Mouse (Mus musculus): ENCODE data around the gene Acaca. TPM values are rescaled to one million over a fixed set of nuclear protein-coding genes. Genes with fewer than 3 reads are reported as not detected.

Gene Acaca
- polyA plus RNA-seq, 1 experiment = 34.5 TPM

DNA sequence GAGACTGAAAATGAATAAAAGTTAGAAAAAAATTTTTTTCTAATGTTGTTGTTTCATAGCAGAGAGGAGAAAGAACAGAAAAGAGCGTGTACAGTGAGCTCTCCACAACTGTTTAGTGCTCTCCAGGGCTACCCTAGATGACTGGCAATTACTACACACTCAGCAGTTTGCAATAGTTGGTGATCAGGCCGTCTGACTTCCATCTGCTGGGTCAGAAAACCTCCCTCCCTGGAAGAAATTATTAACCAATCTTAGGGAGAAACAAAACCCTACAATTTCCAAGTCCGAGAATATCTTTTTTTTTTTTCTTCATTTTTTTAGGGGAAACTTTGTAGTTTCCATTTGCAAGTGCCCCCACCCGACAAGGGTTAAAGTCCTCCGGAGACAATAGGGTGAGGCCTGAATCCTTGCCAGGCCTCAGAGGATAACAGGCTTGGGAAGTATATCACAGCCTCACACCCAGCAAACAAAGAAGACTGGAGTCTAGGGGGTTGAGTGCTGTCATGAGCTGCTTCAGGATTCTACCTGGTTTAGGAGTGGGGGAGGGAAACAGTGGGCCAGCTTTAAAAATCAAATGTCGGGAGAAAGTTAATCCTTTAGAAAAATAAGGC is 233.3 kb downstream of the Acaca start:
- WGBS = 62% methylated on average over 6 of the region's 6 CpGs
- Histone ChIP-seq H3K4me1 (ENCODE audit: control insufficient read depth, insufficient read depth, low read length) (no peaks in the 10 kb centered on the region), H3K4me3 (replicated peaks; ENCODE audit: extremely low read depth, low read depth, low read length) (no peak overlapping the region)
- TF ChIP-seq POLR2A (IDR thresholded peaks at IDR 0.05; ENCODE audit: borderline replicate concordance, extremely low read depth, low read depth, low read length) (no peak), CTCF (IDR thresholded peaks at IDR 0.05; ENCODE audit: insufficient read depth, low read length) (no peak)
- no peak for DNase-seq

GRCm38 (mm10) chr11:84365313-84365712 is 235.8 kb downstream of the Acaca start:
- WGBS = 61% methylated on average over 1 of the region's 1 CpGs

DNA sequence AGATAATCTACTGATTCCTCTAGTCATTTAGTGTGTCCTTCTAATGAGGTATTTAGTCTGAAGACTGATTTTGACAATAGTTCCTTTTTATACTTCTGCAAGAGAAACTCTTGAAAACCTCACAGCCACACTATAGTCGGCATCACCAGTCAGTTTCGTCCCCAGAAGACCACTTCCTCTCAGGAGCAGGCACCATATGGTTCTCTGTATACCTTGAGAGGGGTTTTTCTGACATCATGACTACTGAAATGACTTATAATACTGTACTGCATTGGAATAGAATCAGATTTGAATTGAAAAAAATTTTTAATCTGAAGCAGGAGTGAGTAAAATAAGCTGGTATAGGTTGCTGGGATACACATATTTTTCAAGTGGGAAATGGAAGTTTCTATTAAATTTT is 239.4 kb downstream of the Acaca start:
- 72% methylated on average over 2 of the region's 2 CpGs for WGBS
- TF ChIP-seq POLR2A (IDR thresholded peaks at IDR 0.05; ENCODE audit: borderline replicate concordance, extremely low read depth, low read depth, low read length) = no peak
- no peak for TF ChIP-seq CTCF (IDR thresholded peaks at IDR 0.05; ENCODE audit: insufficient read depth, low read length)
- DNase-seq = no peak
- H3K4me3 ChIP-seq (replicated peaks; ENCODE audit: extremely low read depth, low read depth, low read length) = no peak overlapping the region
- no peaks in the 10 kb centered on the region for H3K4me1 ChIP-seq (ENCODE audit: control insufficient read depth, insufficient read depth, low read length)

More at GRCm38 (mm10) chr11:84365313-84365712, 235.8 kb downstream of the Acaca start:
- no peak for TF ChIP-seq CTCF (IDR thresholded peaks at IDR 0.05; ENCODE audit: insufficient read depth, low read length)
- TF ChIP-seq POLR2A (IDR thresholded peaks at IDR 0.05; ENCODE audit: borderline replicate concordance, extremely low read depth, low read depth, low read length) = no peak
- DNase-seq = no peak
- no peaks in the 10 kb centered on the region for H3K4me1 ChIP-seq (ENCODE audit: control insufficient read depth, insufficient read depth, low read length)
- no peak overlapping the region for H3K4me3 ChIP-seq (replicated peaks; ENCODE audit: extremely low read depth, low read depth, low read length)

DNA sequence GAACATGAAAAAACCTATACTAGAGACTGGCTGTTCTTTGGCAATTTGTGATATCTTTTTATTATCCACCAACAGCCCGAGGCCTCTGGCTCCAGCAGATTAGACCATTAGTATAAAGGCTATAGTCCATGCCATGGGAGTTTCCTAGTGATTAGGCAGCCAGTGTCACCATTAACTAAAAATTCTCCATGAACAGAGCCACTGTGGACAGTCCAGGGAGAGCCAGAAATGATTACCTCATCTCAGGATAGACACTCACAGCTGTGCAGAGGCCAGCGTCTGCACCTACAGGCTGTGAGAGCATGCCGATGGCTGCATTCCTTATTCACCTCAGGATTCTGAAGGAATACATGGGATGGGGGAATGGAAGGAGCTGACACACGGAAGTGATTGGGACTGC is 243.7 kb downstream of the Acaca start:
- DNase-seq = no peak
- no peak for TF ChIP-seq POLR2A (IDR thresholded peaks at IDR 0.05; ENCODE audit: borderline replicate concordance, extremely low read depth, low read depth, low read length)
- TF ChIP-seq CTCF (IDR thresholded peaks at IDR 0.05; ENCODE audit: insufficient read depth, low read length) = no peak
- WGBS = 95% methylated on average over 4 of the region's 4 CpGs
- no peak overlapping the region for H3K4me3 ChIP-seq (replicated peaks; ENCODE audit: extremely low read depth, low read depth, low read length)
- H3K4me1 ChIP-seq (ENCODE audit: control insufficient read depth, insufficient read depth, low read length) = no peaks in the 10 kb centered on the region

GRCm38 (mm10) chr11:84375951-84376496 is 246.6 kb downstream of the Acaca start:
- WGBS = 73% methylated on average over 3 of the region's 3 CpGs
- TF ChIP-seq POLR2A (IDR thresholded peaks at IDR 0.05; ENCODE audit: borderline replicate concordance, extremely low read depth, low read depth, low read length) (no peak), CTCF (IDR thresholded peaks at IDR 0.05; ENCODE audit: insufficient read depth, low read length) (no peak)
- Histone ChIP-seq H3K4me3 (replicated peaks; ENCODE audit: extremely low read depth, low read depth, low read length) (no peak overlapping the region), H3K4me1 (ENCODE audit: control insufficient read depth, insufficient read depth, low read length) (no peaks in the 10 kb centered on the region)
- no peak for DNase-seq

DNA sequence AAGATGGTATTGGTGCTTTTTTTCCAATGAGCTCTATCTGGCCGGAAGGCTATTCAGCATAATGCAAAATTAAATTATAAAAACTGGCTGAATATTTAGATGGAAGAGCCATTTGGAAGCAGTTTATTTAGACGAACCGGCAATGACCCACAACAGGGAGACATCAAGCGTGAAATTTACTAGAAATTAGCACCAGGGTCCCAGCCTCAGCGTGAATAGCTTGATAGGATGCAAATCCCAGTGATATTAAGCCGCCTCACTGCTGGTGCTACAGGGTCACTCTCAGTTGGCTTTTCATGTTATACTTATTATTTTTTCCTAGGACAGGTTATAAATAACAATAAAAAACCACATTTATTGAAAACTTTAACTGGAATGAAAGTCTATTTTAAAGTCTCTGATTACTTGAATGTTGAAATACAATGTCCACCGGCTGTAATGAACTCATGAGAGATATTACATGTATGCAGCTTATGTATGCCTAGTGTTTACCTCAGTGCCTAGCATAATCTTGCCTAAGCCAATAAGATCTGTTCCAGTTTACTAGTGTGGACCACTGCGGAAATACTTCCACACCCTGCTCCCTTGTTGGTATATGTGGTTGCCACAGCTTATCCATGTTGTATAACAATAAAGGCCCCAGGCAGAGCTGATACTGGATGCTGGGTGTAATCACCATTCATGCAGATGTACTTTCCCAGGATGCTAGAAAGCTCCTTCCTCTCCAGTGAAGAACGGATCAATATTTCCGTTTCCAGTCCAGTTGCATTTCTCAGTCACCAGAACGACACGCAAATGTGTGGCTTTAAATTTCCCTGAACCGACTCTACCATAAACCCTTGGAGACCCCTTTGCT is 247.3 kb downstream of the Acaca start:
- 94% methylated on average over 13 of the region's 13 CpGs for WGBS
- no peaks in the 10 kb centered on the region for H3K4me1 ChIP-seq (ENCODE audit: control insufficient read depth, insufficient read depth, low read length)
- no peak overlapping the region for H3K4me3 ChIP-seq (replicated peaks; ENCODE audit: extremely low read depth, low read depth, low read length)
- DNase-seq = no peak
- TF ChIP-seq POLR2A (IDR thresholded peaks at IDR 0.05; ENCODE audit: borderline replicate concordance, extremely low read depth, low read depth, low read length) (no peak), CTCF (IDR thresholded peaks at IDR 0.05; ENCODE audit: insufficient read depth, low read length) (no peak)

DNA sequence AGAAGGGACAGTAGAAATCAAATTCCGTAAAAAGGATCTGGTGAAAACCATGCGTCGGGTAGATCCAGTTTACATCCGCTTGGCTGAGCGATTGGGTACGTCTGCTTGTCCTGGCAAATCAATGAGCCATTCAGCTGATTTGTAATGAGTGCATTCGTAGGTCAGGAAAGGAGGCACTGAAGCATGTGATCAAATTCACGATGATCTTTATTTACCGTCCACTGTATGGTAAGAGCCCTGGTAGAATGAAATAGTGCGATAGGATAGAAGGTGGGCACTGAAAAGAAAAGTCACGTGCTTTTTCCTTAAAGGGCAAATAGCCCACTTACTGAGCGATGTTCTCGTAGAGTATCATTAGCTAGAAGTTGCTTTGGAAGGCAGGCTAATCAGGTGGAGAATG is 253.0 kb downstream of the Acaca start:
- WGBS = 95% methylated on average over 13 of the region's 13 CpGs
- no peak for TF ChIP-seq POLR2A (IDR thresholded peaks at IDR 0.05; ENCODE audit: borderline replicate concordance, extremely low read depth, low read depth, low read length)
- TF ChIP-seq CTCF (IDR thresholded peaks at IDR 0.05; ENCODE audit: insufficient read depth, low read length) = no peak
- H3K4me3 ChIP-seq (replicated peaks; ENCODE audit: extremely low read depth, low read depth, low read length) = no peak overlapping the region
- H3K4me1 ChIP-seq (ENCODE audit: control insufficient read depth, insufficient read depth, low read length) = no peaks in the 10 kb centered on the region
- no peak for DNase-seq

- TF ChIP-seq CTCF (IDR thresholded peaks at IDR 0.05; ENCODE audit: insufficient read depth, low read length) (no peak), POLR2A (IDR thresholded peaks at IDR 0.05; ENCODE audit: borderline replicate concordance, extremely low read depth, low read depth, low read length) (no peak)
- H3K4me3 ChIP-seq (replicated peaks; ENCODE audit: extremely low read depth, low read depth, low read length) = no peak overlapping the region
- WGBS = 92% methylated on average over 6 of the region's 6 CpGs
- no peaks in the 10 kb centered on the region for H3K4me1 ChIP-seq (ENCODE audit: control insufficient read depth, insufficient read depth, low read length)
- DNase-seq = no peak
Measured at GRCm38 (mm10) chr11:84383891-84384290, 254.4 kb downstream of the Acaca start.

DNA sequence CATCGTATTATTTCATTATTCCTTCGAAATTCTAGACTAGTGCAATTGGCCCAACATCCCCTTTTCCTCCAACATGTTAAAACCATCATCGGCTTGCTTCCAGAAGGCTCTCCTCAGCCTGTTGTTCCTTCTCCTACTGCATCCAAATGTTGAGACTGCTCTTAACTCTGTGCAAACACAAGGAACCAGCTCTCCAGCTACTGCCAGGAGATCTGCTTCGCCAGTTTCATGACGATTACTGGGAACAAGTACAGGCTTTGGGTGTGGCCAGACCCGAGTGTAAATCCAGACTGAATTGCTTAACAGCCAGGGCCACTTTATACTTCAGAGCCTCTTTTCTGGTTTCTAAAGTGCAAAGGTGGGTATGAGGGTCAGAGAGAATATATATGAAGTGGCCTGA is 259.9 kb downstream of the Acaca start:
- no peak overlapping the region for H3K4me3 ChIP-seq (replicated peaks; ENCODE audit: extremely low read depth, low read depth, low read length)
- TF ChIP-seq POLR2A (IDR thresholded peaks at IDR 0.05; ENCODE audit: borderline replicate concordance, extremely low read depth, low read depth, low read length) = no peak
- no peaks in the 10 kb centered on the region for H3K4me1 ChIP-seq (ENCODE audit: control insufficient read depth, insufficient read depth, low read length)
- WGBS = 60% methylated on average over 6 of the region's 6 CpGs
- DNase-seq = peak; percentile 24
